Mouse (Mus musculus) brain, embryonic 14.5 days (tissue): Measurements from ENCODE around the gene Tgfb1.

Experiments
- CTCF ChIP-seq: fragments of 200-500 bp; IDR thresholded peaks from 2 replicates; pipeline ENCODE4 v1.5.1; 2012; ENCODE audit warnings: inconsistent platforms, mild to moderate bottlenecking, moderate library complexity, borderline replicate concordance; ENCODE audit not compliant: insufficient read depth, insufficient read length; ENCODE audit errors: extremely low read depth
- POLR2A ChIP-seq: fragments of 200-500 bp; IDR thresholded peaks from 2 replicates; pipeline ENCODE4 v1.6.1; 2012; ENCODE audit warnings: mild to moderate bottlenecking, inconsistent platforms, borderline replicate concordance; ENCODE audit not compliant: poor library complexity, insufficient read depth, insufficient read length, severe bottlenecking; ENCODE audit errors: extremely low read depth

DNA sequence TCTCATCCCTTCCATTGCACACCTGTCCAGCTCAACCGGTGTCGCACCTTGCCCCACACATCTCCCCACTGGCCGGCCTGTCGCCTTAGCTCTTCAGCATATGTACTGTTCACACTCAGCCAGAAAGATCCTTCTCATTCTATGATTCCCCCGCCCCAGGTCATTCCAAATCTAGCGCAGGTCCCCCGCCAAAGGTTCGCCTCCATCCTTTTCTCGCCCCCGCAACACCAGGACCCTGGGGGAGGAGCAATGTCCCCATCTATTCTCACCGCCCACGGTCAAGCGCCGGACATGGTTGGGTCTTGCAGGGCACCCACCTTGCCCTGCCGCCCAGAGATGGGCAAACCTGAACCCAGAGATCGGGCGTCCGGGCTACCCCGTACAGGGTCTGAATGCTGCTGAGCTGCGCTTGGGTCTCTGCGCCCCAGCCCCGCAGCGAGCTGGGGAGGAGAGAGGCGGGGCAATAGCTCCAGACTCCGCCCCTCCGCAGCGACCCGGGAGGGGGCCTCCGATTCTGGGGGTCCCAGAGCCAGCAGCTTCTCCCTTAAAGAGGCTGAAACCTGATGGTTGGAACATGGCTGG is 12.0 kb upstream of the Tgfb1 start, which contains the start of gene Tmem91:
- TF ChIP-seq CTCF (no peak), POLR2A (no peak)
